Mouse (Mus musculus) lung, embryonic 16.5 days (tissue): Measurements from ENCODE around the gene Cdc34. TPM values are rescaled to one million over a fixed set of nuclear protein-coding genes. Genes with fewer than 3 reads are reported as not detected.

Experiments used
- ATAC-seq: fragments of 200-750 bp; cut with Nextera tagmentation; 2 replicates; pipeline ENCODE4 v1.8.0; 2017; ENCODE audit warnings: low read depth, mild to moderate bottlenecking, moderate library complexity
- H3K27ac ChIP-seq: fragments of 300-500 bp; sonication (generic); 2 replicates; pipeline ENCODE4 v1.5.1; 2014; ENCODE audit warnings: mild to moderate bottlenecking, control low read depth, low read length
- H3K27me3 ChIP-seq: fragments of 300-500 bp; sonication (generic); 2 replicates; pipeline ENCODE4 v1.6.1; 2014; ENCODE audit warnings: low read depth, low read length, mixed read lengths; ENCODE audit not compliant: control insufficient read depth, insufficient read depth
- H3K36me3 ChIP-seq: fragments of 300-500 bp; sonication (generic); 2 replicates; pipeline ENCODE4 v1.6.1; 2014; ENCODE audit warnings: low read length; ENCODE audit not compliant: control insufficient read depth, insufficient read depth
- H3K4me1 ChIP-seq: fragments of 300-500 bp; sonication (generic); replicated peaks from 2 replicates; pipeline ENCODE4 v1.6.1; 2014; ENCODE audit warnings: low read length, mixed read lengths; ENCODE audit not compliant: control insufficient read depth, insufficient read depth
- H3K4me2 ChIP-seq: fragments of 300-500 bp; sonication (generic); 2 replicates; pipeline ENCODE4 v1.6.1; 2014; ENCODE audit warnings: low read depth, low read length, control low read depth
- H3K4me3 ChIP-seq: fragments of 300-500 bp; sonication (generic); 2 replicates; pipeline ENCODE4 v1.5.1; 2014; ENCODE audit warnings: mild to moderate bottlenecking, low read length, control low read depth
- H3K9ac ChIP-seq: fragments of 300-500 bp; sonication (generic); 2 replicates; pipeline ENCODE4 v1.6.1; 2014; ENCODE audit warnings: low read length, control low read depth
- H3K9me3 ChIP-seq: fragments of 300-500 bp; sonication (generic); 2 replicates; pipeline ENCODE4 v1.6.1; 2016; ENCODE audit warnings: low read length; ENCODE audit not compliant: control insufficient read depth
- WGBS: fragments of 180-500 bp; shearing (Covaris S2); extraction: QIAGEN DNeasy Blood & Tissue Kit; methylation state at CpG from one replicate; pipeline ENCODE4 v1.1.7; 2014; 5-methylcytosine and 5-hydroxymethylcytosine counted together
- polyA plus RNA-seq: library from polyadenylated mRNA; unstranded; fragments of >200 nt; fragmentation: Nextera tagmentation; extraction: Ambion mirVana; gene quantifications from 2 replicates; pipeline ENCODE4 v1.2.1, GENCODE M21; 2015

Cdc34 gene
- polyA plus RNA-seq, 1 experiment from 2014 or later: 68.9 TPM

DNA sequence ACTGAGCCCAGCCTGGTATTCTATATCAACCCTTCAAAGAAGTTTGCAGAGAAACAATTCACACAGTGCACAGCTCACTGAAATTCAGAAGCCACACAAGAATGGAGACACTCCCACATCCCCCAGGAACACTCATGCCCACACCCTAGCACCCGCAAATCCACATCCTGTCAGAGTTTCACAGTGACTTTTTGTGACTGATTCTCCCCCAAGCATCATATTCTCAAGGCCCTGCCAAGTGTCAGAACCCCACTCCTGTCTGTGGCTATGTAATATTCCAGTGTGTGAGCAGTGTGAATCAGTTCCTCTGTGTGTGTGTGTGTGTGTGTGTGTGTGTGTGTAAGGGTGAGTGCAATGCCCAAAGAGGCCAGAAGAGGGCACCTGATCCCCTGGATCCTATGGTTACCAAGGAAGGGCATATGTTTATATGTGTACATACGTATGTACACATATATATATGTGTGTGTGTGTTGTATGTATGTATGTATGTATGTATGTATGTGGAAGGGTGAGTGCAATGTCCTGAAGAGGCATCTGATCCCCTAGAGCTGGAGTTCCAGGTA, 10.1 kb downstream of the Cdc34 start:
- H3K36me3 ChIP-seq: peaks cover 19% of the 10 kb centered on the region
- no peak overlapping the region for H3K27ac ChIP-seq
- no peak overlapping the region for H3K4me2 ChIP-seq
- no peak overlapping the region for H3K4me3 ChIP-seq
- no peaks in the 10 kb centered on the region for H3K27me3 ChIP-seq
- WGBS: 95% methylated on average over 2 of the region's 2 CpGs
- no peak overlapping the region for H3K9ac ChIP-seq
- no peak for ATAC-seq
- H3K4me1 ChIP-seq: peaks cover 10% of the 10 kb centered on the region
- 0 out of 2 replicates have a peak, but pooled peaks cover 4% of the 10 kb centered on the region for H3K9me3 ChIP-seq

DNA sequence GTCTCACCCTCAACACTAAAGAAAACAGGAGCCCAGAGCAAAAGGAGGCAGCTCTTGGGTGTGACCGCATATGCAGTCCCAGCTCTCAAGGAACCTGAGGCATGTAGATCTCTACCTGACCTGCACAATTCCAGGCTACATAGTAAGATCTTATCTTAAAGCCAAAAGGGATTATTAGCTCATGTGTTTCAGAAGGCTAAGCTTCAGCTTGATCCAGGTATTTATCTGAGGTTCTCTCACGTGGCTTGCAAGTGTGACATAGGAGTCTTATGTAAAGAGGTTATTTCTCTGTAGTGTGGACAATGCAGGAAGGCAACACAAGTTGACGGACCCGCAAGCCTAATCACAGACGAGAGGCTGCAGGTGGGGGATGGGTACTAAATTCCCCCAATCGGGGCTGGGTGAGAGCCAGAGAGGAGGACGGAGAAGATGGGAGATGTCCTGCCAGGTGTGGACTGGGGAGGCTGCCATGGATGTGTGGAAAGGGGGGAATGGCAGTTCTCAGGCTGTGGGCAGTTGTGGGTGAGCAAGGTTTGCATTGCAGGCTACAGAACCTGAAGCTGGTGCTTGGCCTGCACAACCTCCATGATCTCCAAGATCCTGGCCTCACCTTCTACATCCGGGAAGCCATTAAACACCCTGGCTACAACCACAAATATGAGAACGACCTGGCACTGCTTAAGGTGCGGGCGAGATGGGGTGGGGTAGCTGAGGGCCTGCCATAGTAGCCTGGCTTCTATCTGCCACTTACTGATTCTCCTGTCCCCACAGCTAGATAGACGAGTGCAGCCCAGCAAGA, 11.8 kb downstream of the Cdc34 start:
- Histone ChIP-seq H3K9ac (no peak overlapping the region), H3K4me1 (peaks cover 23% of the 10 kb centered on the region), H3K9me3 (0 out of 2 replicates have a peak, but pooled peaks cover 4% of the 10 kb centered on the region), H3K27me3 (no peaks in the 10 kb centered on the region), H3K4me3 (no peak overlapping the region), H3K4me2 (no peak overlapping the region), H3K27ac (no peak overlapping the region), H3K36me3 (peaks cover 4% of the 10 kb centered on the region)
- 68% methylated on average over 12 of the region's 12 CpGs for WGBS
- ATAC-seq: no peak

DNA sequence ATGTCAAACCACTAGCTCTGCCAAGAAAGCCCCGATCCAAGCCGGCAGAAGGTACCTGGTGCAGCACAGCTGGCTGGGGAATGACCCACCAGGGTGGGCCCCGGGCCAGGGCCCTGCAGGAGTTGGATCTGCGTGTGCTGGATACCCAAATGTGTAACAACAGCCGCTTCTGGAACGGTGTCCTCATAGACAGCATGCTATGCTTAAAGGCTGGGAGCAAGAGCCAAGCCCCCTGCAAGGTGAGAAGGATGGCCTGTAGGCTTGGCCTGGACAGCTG, 12.3 kb downstream of the Cdc34 start:
- H3K27ac ChIP-seq: no peak overlapping the region

DNA sequence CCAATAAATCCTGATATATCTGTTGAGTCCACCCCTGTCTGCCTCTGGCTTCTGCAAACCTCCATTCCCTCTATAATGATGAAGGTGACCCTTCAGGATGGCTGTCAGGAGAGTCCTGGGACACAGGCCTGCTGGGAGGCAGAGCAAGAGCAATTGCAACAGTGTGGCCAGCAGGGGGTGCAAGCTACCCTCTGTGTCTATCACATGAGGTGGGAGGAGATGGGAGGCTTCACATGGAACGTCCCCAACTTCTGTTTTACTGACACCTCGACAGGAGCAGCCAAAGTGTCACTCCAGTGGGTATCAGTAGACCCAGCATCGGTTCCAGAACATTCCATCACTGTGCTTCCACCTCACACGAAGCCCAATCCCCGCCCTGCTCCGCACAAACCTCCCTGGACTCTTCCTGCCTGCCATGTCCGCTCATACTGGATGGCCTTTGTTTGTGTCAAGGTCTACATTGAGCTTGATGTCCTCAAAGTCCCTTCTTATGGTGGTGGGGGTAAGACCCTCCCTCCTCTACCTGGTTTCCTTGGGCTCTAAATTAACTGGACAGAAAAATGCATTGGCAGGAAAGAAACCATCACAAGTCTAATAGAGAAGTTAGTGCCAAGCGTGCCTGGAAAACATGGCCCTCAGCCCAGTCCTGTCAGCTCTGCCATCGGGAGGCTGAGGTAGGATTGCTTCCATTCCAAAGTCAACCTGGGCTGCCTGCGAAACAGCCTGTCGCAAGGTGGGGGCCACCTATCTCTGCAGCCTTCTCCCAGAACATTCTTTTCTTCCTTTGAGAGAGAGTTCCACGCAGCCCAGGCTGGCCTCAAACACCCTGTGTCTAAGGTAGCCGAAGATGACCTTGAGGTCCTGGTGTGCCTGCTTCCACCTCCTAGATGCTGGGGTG, 13.5 kb downstream of the Cdc34 start:
- 52% methylated on average over 13 of the region's 13 CpGs for WGBS
- no peak overlapping the region for H3K4me3 ChIP-seq
- peak; percentile 44 for ATAC-seq
- H3K9me3 ChIP-seq: 0 out of 2 replicates have a peak, but pooled peaks cover 4% of the 10 kb centered on the region
- H3K36me3 ChIP-seq: no peaks in the 10 kb centered on the region
- H3K27me3 ChIP-seq: no peaks in the 10 kb centered on the region
- H3K27ac ChIP-seq: peak overlapping the region; percentile 96
- peaks cover 25% of the 10 kb centered on the region for H3K4me1 ChIP-seq
- peak overlapping the region; percentile 42; the same call in 1 of the 2 replicates for H3K9ac ChIP-seq
- H3K4me2 ChIP-seq: peak overlapping the region; percentile 18

More for the DNA sequence above, 12.3 kb downstream of the Cdc34 start:
- H3K4me1 ChIP-seq: peaks cover 25% of the 10 kb centered on the region
- H3K9me3 ChIP-seq: 0 out of 2 replicates have a peak, but pooled peaks cover 4% of the 10 kb centered on the region
- H3K4me2 ChIP-seq: no peak overlapping the region
- no peaks in the 10 kb centered on the region; the same call in 1 of the 2 replicates for H3K36me3 ChIP-seq
- 76% methylated on average over 6 of the region's 6 CpGs for WGBS
- ATAC-seq: no peak
- no peak overlapping the region for H3K4me3 ChIP-seq
- H3K27me3 ChIP-seq: no peaks in the 10 kb centered on the region
- no peak overlapping the region for H3K9ac ChIP-seq

DNA sequence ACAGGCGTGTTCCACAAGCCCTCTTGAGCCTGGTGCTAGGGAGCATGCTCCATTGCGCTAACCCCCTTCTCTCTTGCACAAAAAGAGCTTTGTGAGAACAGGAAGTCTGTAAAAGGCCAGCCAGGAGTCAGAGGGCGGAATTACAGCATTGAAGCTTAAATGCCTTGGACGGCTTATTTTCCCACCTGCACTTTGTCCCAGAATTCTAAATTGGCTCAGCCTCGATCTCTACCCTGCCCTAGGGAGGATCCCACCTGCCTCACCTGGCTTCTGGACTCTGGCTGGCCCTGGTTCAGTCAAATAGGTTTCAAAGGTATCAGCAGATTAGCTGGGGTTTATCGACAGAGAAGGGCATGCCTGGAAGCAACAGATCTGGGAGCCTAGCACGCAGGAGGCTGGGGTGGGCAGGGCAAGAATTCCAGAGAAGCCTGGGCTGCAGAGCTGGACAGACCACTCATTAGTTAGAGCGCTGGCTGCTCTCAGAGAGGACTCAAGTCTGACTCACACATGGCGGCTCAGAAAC, 14.2 kb downstream of the Cdc34 start:
- Histone ChIP-seq H3K9ac (peak overlapping the region; percentile 42; the same call in 1 of the 2 replicates), H3K9me3 (0 out of 2 replicates have a peak, but pooled peaks cover 4% of the 10 kb centered on the region), H3K4me1 (peaks cover 25% of the 10 kb centered on the region), H3K36me3 (no peaks in the 10 kb centered on the region), H3K27ac (peak overlapping the region; percentile 96), H3K4me3 (no peak overlapping the region), H3K27me3 (no peaks in the 10 kb centered on the region), H3K4me2 (peak overlapping the region; percentile 18)
- ATAC-seq: peak; percentile 55
- 40% methylated on average over 9 of the region's 9 CpGs for whole genome bisulfite sequencing

DNA sequence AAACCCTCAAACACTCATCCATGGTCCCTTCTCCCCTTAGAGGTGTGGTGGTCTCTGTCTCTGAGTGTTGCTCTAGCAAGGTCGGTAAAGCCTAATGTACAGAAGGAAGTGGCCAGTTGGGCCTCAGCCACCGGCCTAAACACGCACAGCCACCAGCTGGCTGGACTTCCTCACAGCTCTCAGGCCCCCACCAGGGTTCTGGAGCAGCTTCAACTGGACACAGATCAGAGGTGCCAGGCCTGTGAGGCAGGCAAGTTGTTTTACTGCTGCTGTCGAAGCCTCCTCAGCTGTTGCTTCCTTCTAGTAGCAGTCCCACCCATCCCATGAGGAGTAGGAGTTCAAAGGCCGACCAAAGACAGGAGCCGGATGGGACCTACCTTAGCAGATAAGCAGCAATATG, 15.9 kb downstream of the Cdc34 start:
- no peak overlapping the region for H3K4me2 ChIP-seq
- WGBS: 50% methylated on average over 6 of the region's 6 CpGs
- H3K36me3 ChIP-seq: no peaks in the 10 kb centered on the region
- peak; percentile 41; the same call in 1 of the 2 replicates for ATAC-seq
- H3K4me1 ChIP-seq: peaks cover 27% of the 10 kb centered on the region
- no peaks in the 10 kb centered on the region for H3K27me3 ChIP-seq
- no peak overlapping the region for H3K4me3 ChIP-seq
- peak overlapping the region; percentile 96 for H3K27ac ChIP-seq
- no peak overlapping the region for H3K9ac ChIP-seq
- H3K9me3 ChIP-seq: no peaks in the 10 kb centered on the region

DNA sequence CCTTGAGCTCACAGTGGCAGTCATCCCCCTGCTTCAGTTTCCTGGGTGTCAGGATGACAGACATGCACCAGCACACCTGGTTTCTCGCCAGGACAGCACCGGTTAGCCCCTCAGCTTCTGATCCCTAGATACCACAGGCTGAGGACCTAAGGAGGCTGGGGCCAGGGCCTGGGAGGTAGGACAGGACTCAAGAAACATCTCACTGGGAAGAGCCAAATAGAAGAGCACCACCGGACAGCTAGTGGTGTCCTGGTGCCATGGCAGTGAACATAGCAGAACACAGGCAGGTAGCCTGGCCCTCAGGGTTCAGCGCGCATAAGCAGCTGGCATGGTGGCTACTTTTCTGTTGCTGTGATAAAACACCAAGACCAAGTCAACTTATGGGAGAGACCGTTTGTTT, 16.5 kb downstream of the Cdc34 start:
- Histone ChIP-seq H3K36me3 (no peaks in the 10 kb centered on the region), H3K27me3 (no peaks in the 10 kb centered on the region), H3K4me1 (peaks cover 27% of the 10 kb centered on the region), H3K4me3 (no peak overlapping the region), H3K9ac (no peak overlapping the region), H3K4me2 (no peak overlapping the region), H3K27ac (no peak overlapping the region; the same call in 1 of the 2 replicates), H3K9me3 (no peaks in the 10 kb centered on the region)
- ATAC-seq: no peak
- 88% methylated on average over 6 of the region's 6 CpGs for WGBS

DNA sequence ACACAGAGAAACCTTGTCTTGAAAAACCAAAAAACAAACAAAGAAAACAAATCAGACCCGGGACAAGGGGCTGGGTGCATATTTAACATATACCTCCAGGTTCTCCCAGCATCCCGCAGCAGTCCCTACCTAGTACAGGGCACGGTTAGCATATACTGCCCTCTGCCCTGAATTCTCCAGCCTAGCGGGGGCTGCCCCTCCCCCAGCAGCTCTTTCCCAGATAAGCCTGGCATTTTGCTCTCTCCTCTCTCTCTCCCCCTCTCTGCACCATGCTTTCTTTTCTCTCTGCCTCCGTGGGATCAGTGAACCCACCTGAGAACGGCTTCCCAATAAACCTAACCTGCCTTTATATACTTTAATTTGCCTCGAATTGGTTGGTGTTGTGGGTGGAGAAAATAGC, 18.7 kb downstream of the Cdc34 start:
- Histone ChIP-seq H3K9me3 (no peaks in the 10 kb centered on the region), H3K36me3 (no peaks in the 10 kb centered on the region), H3K4me3 (no peak overlapping the region), H3K4me2 (no peak overlapping the region), H3K27me3 (no peaks in the 10 kb centered on the region), H3K27ac (peak overlapping the region; percentile 92), H3K4me1 (peaks cover 30% of the 10 kb centered on the region), H3K9ac (no peak overlapping the region)
- WGBS: 22% methylated on average over 7 of the region's 7 CpGs
- no peak for ATAC-seq
